40 mouse cellular contexts compared by ENCODE assay signal in genomic region chr15:10499593-10499992, GRCm38 (mm10). TPM values are rescaled to one million over a fixed set of nuclear protein-coding genes. Genes with fewer than 3 reads are reported as not detected.
"Had no signal": no experiment of that assay in that cellular context is flagged by ENCODE, and none has a peak within 500 bp of the region (broad histone marks: within the 10 kb centered on the region; RNA-seq: fewer than 3 reads in every experiment).

No protein-coding gene starts in this region.

- H3K9ac ChIP-seq: heart, embryonic 12.5 days; hindbrain, embryonic 12.5 days; hindbrain, embryonic 14.5 days; kidney, embryonic 15.5 days; limb, embryonic 13.5 days; limb, embryonic 15.5 days; liver, embryonic 12.5 days; liver, embryonic 14.5 days had no signal

- H3K4me3 ChIP-seq: gastrocnemius, adult 2 months; heart, adult 2 months; heart, embryonic 12.5 days; hindbrain, embryonic 10.5 days; hindbrain, embryonic 12.5 days; kidney, embryonic 15.5 days; left cerebral cortex, adult 2 months; limb, embryonic 13.5 days; limb, embryonic 15.5 days; liver, embryonic 12.5 days had no signal

- H3K27ac ChIP-seq: gastrocnemius, adult 2 months; heart, adult 2 months; hindbrain, embryonic 10.5 days; hindbrain, embryonic 12.5 days; hindbrain, embryonic 14.5 days; kidney, embryonic 15.5 days; kidney, postnatal 0 days; left cerebral cortex, adult 2 months; limb, embryonic 13.5 days; limb, embryonic 15.5 days; liver, embryonic 12.5 days; liver, embryonic 14.5 days had no signal

- H3K27me3 ChIP-seq: heart, embryonic 12.5 days; hindbrain, embryonic 12.5 days; kidney, embryonic 15.5 days; limb, embryonic 13.5 days; limb, embryonic 15.5 days; liver, embryonic 12.5 days had no signal

- DNase-seq: gastrocnemius, adult 2 months; gastrocnemius, postnatal 10 days; gastrocnemius, postnatal 25 days; heart, adult 2 months; heart, postnatal 10 days; heart, postnatal 4 days; kidney, adult 11 months; kidney, adult 2 months; kidney, adult 9 months; kidney, postnatal 14 days; kidney, postnatal 36 days; left cerebral cortex, postnatal 4 days had no signal

- ATAC-seq: hindbrain, embryonic 16.5 days; intestine, embryonic 16.5 days; liver, embryonic 12.5 days had no signal

- H3K9me3 ChIP-seq: heart, embryonic 12.5 days; hindbrain, embryonic 10.5 days; hindbrain, embryonic 12.5 days; kidney, embryonic 15.5 days; limb, embryonic 13.5 days; limb, embryonic 15.5 days; liver, embryonic 12.5 days had no signal

- H3K4me1 ChIP-seq: heart, embryonic 12.5 days; hindbrain, embryonic 10.5 days; hindbrain, embryonic 12.5 days; kidney, embryonic 15.5 days; limb, embryonic 13.5 days; liver, embryonic 12.5 days had no signal

RNA-seq across cellular contexts. Expression of gene Ttc23l, which starts 58.9 kb away (rescaled TPM):
- total RNA-seq: gastrocnemius, adult 2 months; gastrocnemius, postnatal 10 days; gastrocnemius, postnatal 25 days; gastrocnemius, postnatal 4 days; granulocyte monocyte progenitor cell, adult 5-6 weeks; heart, adult 2 months; heart, postnatal 10 days; heart, postnatal 4 days; layer of hippocampus, adult 18-20 months; layer of hippocampus, adult 8-10 months; layer of hippocampus, postnatal 10 days; layer of hippocampus, postnatal 25 days; left cerebral cortex, adult 2 months; left cerebral cortex, postnatal 10 days; left cerebral cortex, postnatal 25 days; left cerebral cortex, postnatal 4 days; liver, adult 2 months had no signal
- polyA plus RNA-seq: frontal cortex, adult 2 months; heart, embryonic 12.5 days; heart, embryonic 14.5 days; heart, embryonic 16.5 days; hindbrain, embryonic 10.5 days; hindbrain, embryonic 12.5 days; hindbrain, embryonic 14.5 days; hindbrain, embryonic 16.5 days; intestine, embryonic 14.5 days; intestine, embryonic 16.5 days; kidney, adult 2 months; kidney, embryonic 15.5 days; kidney, postnatal 0 days; large intestine, adult 2 months; limb, embryonic 11.5 days; limb, embryonic 13.5 days; limb, embryonic 15.5 days; liver, adult 2 months; liver, embryonic 12.5 days; liver, embryonic 14.5 days had no signal
